Mouse (Mus musculus) induced T-regulatory cell, adult 2 months (primary cell): ENCODE data around the gene Syne1.
A peak's percentile ranks its signal among the peaks of the same experiment; 100 is the strongest.

ENCODE experiments used
- DNase-seq: peaks from one replicate; pipeline ENCODE4 v3.0.0-alpha.2; 2012; ENCODE audit warnings: low read depth

The Syne1 gene

GRCm38 (mm10) chr10:5295291-5295891 lies 255.9 kb downstream of the Syne1 start:
- DNase-seq = no peak

GRCm38 (mm10) chr10:5289575-5289909 lies 261.7 kb downstream of the Syne1 start:
- no peak for DNase-seq

GRCm38 (mm10) chr10:5288716-5289574 lies 262.3 kb downstream of the Syne1 start:
- DNase-seq = no peak

- DNase-seq = no peak
These were observed 263.0 kb downstream of the Syne1 start for GRCm38 (mm10) chr10:5288262-5288661.

- no peak for DNase-seq
These were observed 275.5 kb downstream of the Syne1 start for GRCm38 (mm10) chr10:5275769-5276168.

GRCm38 (mm10) chr10:5270641-5271040 lies 280.6 kb downstream of the Syne1 start:
- no peak for DNase-seq

- DNase-seq = no peak
These were observed 286.9 kb downstream of the Syne1 start for GRCm38 (mm10) chr10:5264418-5264817.

GRCm38 (mm10) chr10:5262636-5263035 lies 288.6 kb downstream of the Syne1 start:
- DNase-seq = no peak

GRCm38 (mm10) chr10:5256686-5257085 lies 294.6 kb downstream of the Syne1 start:
- no peak for DNase-seq

- no peak for DNase-seq
These were observed 297.5 kb downstream of the Syne1 start for GRCm38 (mm10) chr10:5253752-5254151.

- DNase-seq = no peak
These were observed 300.6 kb downstream of the Syne1 start for GRCm38 (mm10) chr10:5250702-5251101.

- DNase-seq = no peak
These were observed 311.6 kb downstream of the Syne1 start for GRCm38 (mm10) chr10:5239680-5240079.

- no peak for DNase-seq
These were observed 314.4 kb downstream of the Syne1 start for GRCm38 (mm10) chr10:5236926-5237325.

- DNase-seq = no peak
These were observed 315.1 kb downstream of the Syne1 start for GRCm38 (mm10) chr10:5236171-5236570.

- DNase-seq = no peak
These were observed 316.4 kb downstream of the Syne1 start for GRCm38 (mm10) chr10:5234721-5235501.

GRCm38 (mm10) chr10:5229129-5229528 lies 322.2 kb downstream of the Syne1 start:
- no peak for DNase-seq

- peak; percentile 30 for DNase-seq
These were observed 323.7 kb downstream of the Syne1 start for GRCm38 (mm10) chr10:5227395-5228076.

GRCm38 (mm10) chr10:5215943-5216342 lies 335.3 kb downstream of the Syne1 start:
- DNase-seq = no peak

GRCm38 (mm10) chr10:5207905-5208641 lies 343.2 kb downstream of the Syne1 start:
- DNase-seq = no peak

GRCm38 (mm10) chr10:5205977-5206376 lies 345.3 kb downstream of the Syne1 start:
- no peak for DNase-seq

- DNase-seq = no peak
These were observed 345.7 kb downstream of the Syne1 start for GRCm38 (mm10) chr10:5205570-5205969.

GRCm38 (mm10) chr10:5203837-5204236 lies 347.4 kb downstream of the Syne1 start:
- no peak for DNase-seq
